Comparison of ENCODE assay signal across 17 mouse cellular contexts in the genomic region with DNA sequence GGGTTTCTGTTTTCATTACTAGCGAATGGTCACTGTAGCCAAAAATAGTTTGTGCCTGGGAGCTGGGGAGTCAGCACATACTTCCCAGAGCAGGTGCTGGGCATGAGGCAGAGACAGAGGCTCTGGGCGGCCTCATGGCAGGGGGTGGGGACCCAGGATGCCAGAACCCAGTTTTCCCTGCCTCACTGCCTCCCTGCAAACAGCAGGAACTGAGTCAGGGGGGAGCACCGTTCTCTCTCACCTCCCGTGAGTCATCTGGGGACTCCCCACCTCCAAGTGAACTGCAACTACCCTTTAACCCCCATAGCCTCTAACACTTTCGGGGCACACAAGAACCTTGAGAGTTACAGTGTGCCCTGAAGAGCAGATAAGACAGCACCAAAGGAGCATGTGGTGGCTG.
DNase-seq lines count a peak whose midpoint lies in the region; ATAC-seq and TF ChIP-seq lines count a peak whose summit lies in the region.
"Had no signal": no experiment of that assay in that cellular context is flagged by ENCODE, and none has a peak within 500 bp of the region (broad histone marks: within the 10 kb centered on the region; RNA-seq: fewer than 3 reads in every experiment).

No protein-coding gene starts in this region.

- H3K4me1 ChIP-seq in heart, postnatal 0 days (ENCODE audit: control insufficient read depth, insufficient read depth), result peaks cover 55% of the 10 kb centered on the region
- H3K4me1 ChIP-seq in kidney, embryonic 15.5 days, result peaks cover 39% of the 10 kb centered on the region

- no peak for TF ChIP-seq CTCF in heart, postnatal 0 days (IDR thresholded peaks at IDR 0.05; ENCODE audit: low read depth)

- H3K9ac ChIP-seq in heart, postnatal 0 days (replicated peaks; ENCODE audit: low read depth, low read length), result no peak overlapping the region
- no peak overlapping the region for H3K9ac ChIP-seq in kidney, embryonic 15.5 days
- H3K9ac ChIP-seq: hindbrain, embryonic 12.5 days; liver, embryonic 14.5 days; stomach, embryonic 15.5 days had no signal

- H3K27me3 ChIP-seq in heart, postnatal 0 days (ENCODE audit: control insufficient read depth, insufficient read depth, low read length), result no peaks in the 10 kb centered on the region
- H3K27me3 ChIP-seq in kidney, embryonic 15.5 days, result no peaks in the 10 kb centered on the region
- H3K27me3 ChIP-seq: hindbrain, embryonic 12.5 days; stomach, embryonic 15.5 days had no signal

- no peak overlapping the region for H3K4me3 ChIP-seq in heart, postnatal 0 days (ENCODE audit: low read depth, low read length)
- H3K4me3 ChIP-seq in kidney, embryonic 15.5 days (replicated peaks), result no peak overlapping the region
- H3K4me3 ChIP-seq: erythroblast, embryonic 14.5 days; hindbrain, embryonic 12.5 days; stomach, embryonic 15.5 days had no signal

- peak overlapping the region; percentile 76 for H3K27ac ChIP-seq in heart, postnatal 0 days (ENCODE audit: low read depth)
- H3K27ac ChIP-seq in kidney, embryonic 15.5 days, result no peak overlapping the region
- H3K27ac ChIP-seq: hindbrain, embryonic 12.5 days; liver, embryonic 14.5 days; stomach, embryonic 15.5 days had no signal

- ATAC-seq in heart, postnatal 0 days (ENCODE audit: insufficient read depth, low read depth), result peak; percentile 49
- no peak for ATAC-seq in kidney, embryonic 15.5 days (replicated peaks; ENCODE audit: low FRiP score)
- ATAC-seq: midbrain, embryonic 16.5 days had no signal

- peak; percentile 75 for DNase-seq in gastrocnemius, adult 18-20 months (ENCODE audit: low spot score)
- no peak for DNase-seq in gastrocnemius, postnatal 14 days
- peak; percentile 56 for DNase-seq in heart, postnatal 0 days (ENCODE audit: low spot score)
- no peak for DNase-seq in heart, postnatal 10 days
- peak; percentile 43 for DNase-seq in CD4-positive, CD25-positive, alpha-beta regulatory T cell, adult 2 months (ENCODE audit: low read depth, low spot score)
- DNase-seq in induced T-regulatory cell, adult 2 months (ENCODE audit: low read depth), result peak; percentile 62
- DNase-seq in adrenal gland, adult 8-10 months, result no peak
- DNase-seq: adrenal gland, postnatal 14 days; kidney, adult 9 months; right cerebral cortex, postnatal 25 days; thymus, postnatal 14 days had no signal

- WGBS in heart, postnatal 0 days, result 19% methylated on average over 5 of the region's 5 CpGs
- WGBS in kidney, embryonic 15.5 days, result 51% methylated on average over 5 of the region's 5 CpGs

- intact Hi-C loops in gastrocnemius, postnatal 14 days (cut with DNase I; ENCODE audit: low total_unique reads), result no loop called here
- intact Hi-C loops in heart, postnatal 10 days (cut with DNase I), result no loop called here

- H3K9me3 ChIP-seq in heart, postnatal 0 days (replicated peaks; ENCODE audit: control insufficient read depth, low read length), result no peaks in the 10 kb centered on the region
- H3K9me3 ChIP-seq in kidney, embryonic 15.5 days (replicated peaks), result no peaks in the 10 kb centered on the region
- H3K9me3 ChIP-seq: hindbrain, embryonic 12.5 days; stomach, embryonic 15.5 days had no signal

- peak overlapping the region; percentile 10 for H3K4me2 ChIP-seq in heart, postnatal 0 days (ENCODE audit: low read depth, low read length)
- H3K4me2 ChIP-seq in kidney, embryonic 15.5 days, result no peak overlapping the region
- H3K4me2 ChIP-seq: hindbrain, embryonic 12.5 days; stomach, embryonic 15.5 days had no signal

- H3K36me3 ChIP-seq in heart, postnatal 0 days (replicated peaks; ENCODE audit: control insufficient read depth, insufficient read depth, low read length), result no peaks in the 10 kb centered on the region
- H3K36me3 ChIP-seq in kidney, embryonic 15.5 days, result no peaks in the 10 kb centered on the region
- H3K36me3 ChIP-seq: hindbrain, embryonic 12.5 days; stomach, embryonic 15.5 days had no signal

- TF ChIP-seq EP300 in heart, postnatal 0 days (IDR thresholded peaks at IDR 0.05; ENCODE audit: low read depth), result 0 out of 2 replicates have a peak, but pooled peaks have one; percentile 28

Comparison
In these comparisons a context has a peak if more than half of its experiments do, and no peak if none do; other contexts are left out.
1. DNase-seq: peak in gastrocnemius, adult 18-20 months (single experiment), heart, postnatal 0 days (single experiment), CD4-positive, CD25-positive, alpha-beta regulatory T cell, adult 2 months (single experiment) and induced T-regulatory cell, adult 2 months (single experiment); none in gastrocnemius, postnatal 14 days (single experiment), heart, postnatal 10 days (0 of 2) and adrenal gland, adult 8-10 months (single experiment).